Mouse (Mus musculus): ENCODE data around the gene Txndc2. TPM values are rescaled to one million over a fixed set of nuclear protein-coding genes. Genes with fewer than 3 reads are reported as not detected.

Txndc2 gene
- polyA plus RNA-seq, 1 experiment, result not detected

DNA sequence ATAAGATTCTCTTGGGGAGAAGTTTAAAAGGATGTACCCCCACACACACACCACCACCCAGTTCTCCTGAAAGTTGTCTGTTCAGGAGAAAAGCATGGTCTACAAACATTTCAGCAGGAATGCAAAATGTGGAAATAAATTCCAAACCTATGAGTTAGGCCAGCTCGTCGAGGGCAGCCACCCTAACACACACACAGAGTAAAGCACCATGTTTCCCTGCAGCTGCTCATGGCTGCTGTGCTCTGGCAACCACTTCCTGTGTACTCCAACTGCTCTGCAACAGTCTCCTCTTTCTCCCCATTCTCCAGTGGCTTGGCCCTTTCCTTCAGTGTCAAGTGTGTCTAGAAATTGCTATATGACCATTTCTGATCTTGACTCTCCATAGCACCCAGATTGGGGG, 16.4 kb upstream of the Txndc2 start:
- Histone ChIP-seq H3K4me3 (replicated peaks) (no peak overlapping the region), H3K4me1 (ENCODE audit: control insufficient read depth) (peaks cover 24% of the 10 kb centered on the region), H3K36me3 (ENCODE audit: control insufficient read depth) (no peaks in the 10 kb centered on the region), H3K9me3 (ENCODE audit: control insufficient read depth, low read length) (no peaks in the 10 kb centered on the region), H3K27me3 (ENCODE audit: control insufficient read depth) (no peaks in the 10 kb centered on the region)
- TF ChIP-seq GATA1 (IDR thresholded peaks at IDR 0.05; ENCODE audit: low read length) (no peak), TAL1 (IDR thresholded peaks at IDR 0.05; ENCODE audit: low read length) (no peak)

GRCm38 (mm10) chr17:65657958-65658357, 16.0 kb upstream of the Txndc2 start:
- H3K4me1 ChIP-seq (ENCODE audit: control insufficient read depth), result peaks cover 20% of the 10 kb centered on the region
- TF ChIP-seq GATA1 (IDR thresholded peaks at IDR 0.05; ENCODE audit: low read length), result no peak
- TF ChIP-seq TAL1 (IDR thresholded peaks at IDR 0.05; ENCODE audit: low read length), result no peak
- H3K4me3 ChIP-seq (replicated peaks), result no peak overlapping the region
- no peaks in the 10 kb centered on the region for H3K9me3 ChIP-seq (ENCODE audit: control insufficient read depth, low read length)
- H3K36me3 ChIP-seq (ENCODE audit: control insufficient read depth), result no peaks in the 10 kb centered on the region
- H3K27me3 ChIP-seq (ENCODE audit: control insufficient read depth), result no peaks in the 10 kb centered on the region

- Histone ChIP-seq H3K9me3 (ENCODE audit: control insufficient read depth, low read length) (no peaks in the 10 kb centered on the region), H3K36me3 (ENCODE audit: control insufficient read depth) (no peaks in the 10 kb centered on the region), H3K27me3 (ENCODE audit: control insufficient read depth) (no peaks in the 10 kb centered on the region), H3K4me1 (ENCODE audit: control insufficient read depth) (peaks cover 17% of the 10 kb centered on the region), H3K4me3 (replicated peaks) (no peak overlapping the region)
- TF ChIP-seq TAL1 (IDR thresholded peaks at IDR 0.05; ENCODE audit: low read length) (no peak), GATA1 (IDR thresholded peaks at IDR 0.05; ENCODE audit: low read length) (no peak)
Measured at GRCm38 (mm10) chr17:65656731-65657130, 14.8 kb upstream of the Txndc2 start.

GRCm38 (mm10) chr17:65656076-65656475, 14.1 kb upstream of the Txndc2 start:
- no peak overlapping the region for H3K4me3 ChIP-seq (replicated peaks)
- no peaks in the 10 kb centered on the region for H3K36me3 ChIP-seq (ENCODE audit: control insufficient read depth)
- TF ChIP-seq TAL1 (IDR thresholded peaks at IDR 0.05; ENCODE audit: low read length) (no peak), GATA1 (IDR thresholded peaks at IDR 0.05; ENCODE audit: low read length) (no peak)
- peaks cover 17% of the 10 kb centered on the region for H3K4me1 ChIP-seq (ENCODE audit: control insufficient read depth)
- no peaks in the 10 kb centered on the region for H3K9me3 ChIP-seq (ENCODE audit: control insufficient read depth, low read length)
- H3K27me3 ChIP-seq (ENCODE audit: control insufficient read depth), result no peaks in the 10 kb centered on the region

DNA sequence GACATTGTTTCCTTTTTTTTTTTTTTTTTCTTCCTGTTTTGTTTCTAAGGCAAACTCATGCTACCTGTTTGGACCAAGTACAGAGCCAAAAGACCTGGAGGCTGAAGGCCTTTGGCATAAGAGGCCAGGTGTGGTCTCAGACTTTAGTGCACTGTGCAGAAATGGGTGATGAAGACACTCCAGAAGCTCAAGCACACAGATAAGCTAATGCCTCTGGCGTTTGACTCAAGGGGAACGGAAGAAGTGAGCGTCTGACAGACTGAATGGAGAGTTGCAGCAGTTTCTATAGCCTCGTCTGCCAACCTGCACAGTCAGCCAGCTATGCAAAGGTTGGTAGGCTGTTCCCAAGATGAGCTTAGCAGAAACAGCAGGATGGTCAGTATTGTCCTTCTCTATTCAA, 13.6 kb upstream of the Txndc2 start:
- no peaks in the 10 kb centered on the region for H3K9me3 ChIP-seq (ENCODE audit: control insufficient read depth, low read length)
- TF ChIP-seq TAL1 (IDR thresholded peaks at IDR 0.05; ENCODE audit: low read length) (no peak), GATA1 (IDR thresholded peaks at IDR 0.05; ENCODE audit: low read length) (no peak)
- peaks cover 17% of the 10 kb centered on the region for H3K4me1 ChIP-seq (ENCODE audit: control insufficient read depth)
- H3K4me3 ChIP-seq (replicated peaks), result no peak overlapping the region
- H3K27me3 ChIP-seq (ENCODE audit: control insufficient read depth), result no peaks in the 10 kb centered on the region
- no peaks in the 10 kb centered on the region for H3K36me3 ChIP-seq (ENCODE audit: control insufficient read depth)

DNA sequence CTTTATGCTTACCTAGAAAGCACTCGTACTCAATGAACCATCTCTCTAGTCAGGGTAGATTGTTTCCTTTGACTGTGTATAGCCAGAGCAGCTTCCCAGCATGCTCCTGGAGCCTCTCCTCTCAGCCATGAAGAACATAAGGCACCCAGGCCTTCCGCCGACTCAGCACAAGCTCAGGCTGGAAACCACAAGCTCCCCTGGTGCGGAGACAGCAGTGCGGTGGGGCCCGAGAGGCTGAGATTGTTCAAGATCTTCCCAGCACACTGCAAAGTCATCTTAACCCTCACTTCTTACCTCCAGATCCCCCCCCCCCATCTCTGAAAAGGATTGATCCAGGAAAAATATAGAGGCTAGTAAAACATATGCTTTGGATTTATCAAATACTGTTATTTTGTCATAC, 8.6 kb upstream of the Txndc2 start:
- Histone ChIP-seq H3K36me3 (ENCODE audit: control insufficient read depth) (no peaks in the 10 kb centered on the region), H3K4me1 (ENCODE audit: control insufficient read depth) (peaks cover 3% of the 10 kb centered on the region), H3K27me3 (ENCODE audit: control insufficient read depth) (no peaks in the 10 kb centered on the region), H3K9me3 (ENCODE audit: control insufficient read depth, low read length) (no peaks in the 10 kb centered on the region), H3K4me3 (replicated peaks) (no peak overlapping the region)
- TF ChIP-seq TAL1 (IDR thresholded peaks at IDR 0.05; ENCODE audit: low read length), result no peak
- TF ChIP-seq GATA1 (IDR thresholded peaks at IDR 0.05; ENCODE audit: low read length), result no peak

GRCm38 (mm10) chr17:65649175-65649493, 7.2 kb upstream of the Txndc2 start:
- Histone ChIP-seq H3K4me1 (ENCODE audit: control insufficient read depth) (peaks cover 2% of the 10 kb centered on the region; the same call in 1 of the 2 replicates), H3K27me3 (ENCODE audit: control insufficient read depth) (no peaks in the 10 kb centered on the region), H3K4me3 (replicated peaks) (no peak overlapping the region), H3K36me3 (ENCODE audit: control insufficient read depth) (no peaks in the 10 kb centered on the region), H3K9me3 (ENCODE audit: control insufficient read depth, low read length) (no peaks in the 10 kb centered on the region)
- no peak for TF ChIP-seq GATA1 (IDR thresholded peaks at IDR 0.05; ENCODE audit: low read length)
- no peak for TF ChIP-seq TAL1 (IDR thresholded peaks at IDR 0.05; ENCODE audit: low read length)

GRCm38 (mm10) chr17:65648371-65649174, 6.6 kb upstream of the Txndc2 start:
- Histone ChIP-seq H3K36me3 (ENCODE audit: control insufficient read depth) (no peaks in the 10 kb centered on the region), H3K4me1 (ENCODE audit: control insufficient read depth) (peaks cover 2% of the 10 kb centered on the region; the same call in 1 of the 2 replicates), H3K27me3 (ENCODE audit: control insufficient read depth) (no peaks in the 10 kb centered on the region), H3K4me3 (replicated peaks) (no peak overlapping the region), H3K9me3 (ENCODE audit: control insufficient read depth, low read length) (no peaks in the 10 kb centered on the region)
- no peak for TF ChIP-seq TAL1 (IDR thresholded peaks at IDR 0.05; ENCODE audit: low read length)
- no peak for TF ChIP-seq GATA1 (IDR thresholded peaks at IDR 0.05; ENCODE audit: low read length)

DNA sequence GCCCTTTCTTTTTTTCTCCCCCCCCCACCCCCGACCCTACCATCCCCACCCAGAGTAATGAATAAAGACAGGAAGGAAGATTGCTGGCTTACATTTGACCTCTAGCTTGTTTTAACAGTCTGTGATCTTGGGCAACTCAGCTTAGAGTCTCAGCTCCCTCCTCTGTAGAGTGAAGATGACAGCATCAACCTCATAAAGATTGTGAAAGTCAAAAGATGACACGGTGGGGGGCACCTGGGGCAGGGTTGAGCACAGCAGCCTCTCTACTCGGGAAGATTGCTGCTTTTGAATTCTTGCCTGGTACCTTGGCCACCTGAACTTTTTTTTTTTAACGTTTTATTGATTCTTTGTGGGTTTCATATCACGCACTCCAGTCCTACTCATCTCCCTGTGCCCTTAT, 6.0 kb upstream of the Txndc2 start:
- Histone ChIP-seq H3K9me3 (ENCODE audit: control insufficient read depth, low read length) (no peaks in the 10 kb centered on the region), H3K4me1 (ENCODE audit: control insufficient read depth) (peaks cover 2% of the 10 kb centered on the region; the same call in 1 of the 2 replicates), H3K36me3 (ENCODE audit: control insufficient read depth) (no peaks in the 10 kb centered on the region), H3K27me3 (ENCODE audit: control insufficient read depth) (no peaks in the 10 kb centered on the region), H3K4me3 (replicated peaks) (no peak overlapping the region)
- TF ChIP-seq GATA1 (IDR thresholded peaks at IDR 0.05; ENCODE audit: low read length) (no peak), TAL1 (IDR thresholded peaks at IDR 0.05; ENCODE audit: low read length) (no peak)

Measured in erythroblast, embryonic 14.5 days (primary cell).